Mouse (Mus musculus): ENCODE measurements around the gene Neurl2.
"Not testable (repeated sequence)": the region's sequence is repeated elsewhere in the genome, so short reads cannot be mapped to it uniquely, and the experiment has no call there.

Gene Neurl2

GRCm38 (mm10) chr2:164857842-164858553, 24.7 kb upstream of the Neurl2 start:
- DNase-seq (ENCODE audit: low spot score in 2 of 2), result no peak

GRCm38 (mm10) chr2:164857101-164857821, 24.0 kb upstream of the Neurl2 start, which contains the start of gene Pltp:
Pltp (minus strand) TSS chr2:164857711.
- peak in 1 of 2 experiments; percentile 39 for DNase-seq (ENCODE audit: low spot score in 2 of 2)

GRCm38 (mm10) chr2:164856309-164857100, 23.2 kb upstream of the Neurl2 start:
- DNase-seq (ENCODE audit: low spot score in 2 of 2), result no peak

GRCm38 (mm10) chr2:164855572-164855971, 22.3 kb upstream of the Neurl2 start:
- DNase-seq (ENCODE audit: low spot score in 2 of 2), result not testable (repeated sequence)

- no peak for DNase-seq (ENCODE audit: low spot score in 2 of 2)
These were observed 16.8 kb upstream of the Neurl2 start for GRCm38 (mm10) chr2:164850061-164850460.

- DNase-seq (ENCODE audit: low spot score in 2 of 2), result no peak
These were observed 12.5 kb upstream of the Neurl2 start for GRCm38 (mm10) chr2:164845782-164846181.

GRCm38 (mm10) chr2:164835164-164835563, 1.9 kb upstream of the Neurl2 start:
- DNase-seq (ENCODE audit: low spot score in 2 of 2), result no peak

- DNase-seq (ENCODE audit: low spot score in 2 of 2), result peak in 1 of 2 experiments; percentile 51
These were observed 1.3 kb upstream of the Neurl2 start for GRCm38 (mm10) chr2:164834531-164834930.

- peak; percentile 78 to 83 for DNase-seq (ENCODE audit: low spot score in 2 of 2)
These were observed 431 bp downstream of the Neurl2 start, which contains the start of gene Ctsa for GRCm38 (mm10) chr2:164832748-164833301. Ctsa (plus strand) TSS chr2:164832873.

GRCm38 (mm10) chr2:164832032-164832747, 1.1 kb downstream of the Neurl2 start:
- DNase-seq (ENCODE audit: low spot score in 2 of 2), result peak in 1 of 2 experiments; percentile 36

GRCm38 (mm10) chr2:164831029-164831428, 2.2 kb downstream of the Neurl2 start:
- DNase-seq (ENCODE audit: low spot score in 2 of 2), result no peak

- no peak for DNase-seq (ENCODE audit: low spot score in 2 of 2)
These were observed 4.2 kb downstream of the Neurl2 start for GRCm38 (mm10) chr2:164829090-164829489.

- DNase-seq (ENCODE audit: low spot score in 2 of 2), result no peak
These were observed 4.8 kb downstream of the Neurl2 start, which contains the start of gene Spata25 for GRCm38 (mm10) chr2:164828437-164828836. Spata25 (minus strand) TSS chr2:164828537.

- no peak for DNase-seq (ENCODE audit: low spot score in 2 of 2)
These were observed 6.0 kb downstream of the Neurl2 start for GRCm38 (mm10) chr2:164827146-164827850.

GRCm38 (mm10) chr2:164825521-164825920, 7.7 kb downstream of the Neurl2 start:
- DNase-seq (ENCODE audit: low spot score in 2 of 2), result no peak

GRCm38 (mm10) chr2:164823969-164824368, 9.3 kb downstream of the Neurl2 start:
- DNase-seq (ENCODE audit: low spot score in 2 of 2), result no peak

GRCm38 (mm10) chr2:164823181-164823585, 10.1 kb downstream of the Neurl2 start:
- peak in 1 of 2 experiments; percentile 55 for DNase-seq (ENCODE audit: low spot score in 2 of 2)

- DNase-seq (ENCODE audit: low spot score in 2 of 2), result peak; percentile 100
These were observed 10.6 kb downstream of the Neurl2 start, which contains the start of gene Zswim1 for GRCm38 (mm10) chr2:164822636-164823165. Zswim1 (plus strand) TSS chr2:164822686.

- DNase-seq (ENCODE audit: low spot score in 2 of 2), result no peak
These were observed 12.2 kb downstream of the Neurl2 start for GRCm38 (mm10) chr2:164821060-164821459.

GRCm38 (mm10) chr2:164817703-164818102, 15.6 kb downstream of the Neurl2 start:
- no peak for DNase-seq (ENCODE audit: low spot score in 2 of 2)
